Mouse (Mus musculus): ENCODE measurements around the gene Mrps23. TPM values are rescaled to one million over a fixed set of nuclear protein-coding genes. Genes with fewer than 3 reads are reported as not detected.

The Mrps23 gene
- total RNA-seq, 1 experiment from 2014 or later, result 115 TPM

Other genes with a start within 250 kb of the Mrps23 start
- gene Dynll2, start 216.9 kb upstream of the Mrps23 start, total RNA-seq (2017), result 10.6 to 15.0 TPM (median 12.3 TPM) in 3 replicates
- 220 to 406 TPM (median 277 TPM) in 3 replicates for gene Srsf1, start 157.0 kb upstream of the Mrps23 start, total RNA-seq (2017)
- gene Vezf1, start 136.1 kb upstream of the Mrps23 start, total RNA-seq (2017), result 45.9 to 57.0 TPM (median 46.6 TPM) in 3 replicates
- gene Cuedc1, start 106.3 kb upstream of the Mrps23 start, total RNA-seq (2017), result 5.8 to 24.0 TPM (median 11.9 TPM) in 3 replicates
- not detected in 3 replicates for gene Ccdc182, start 89.7 kb downstream of the Mrps23 start, total RNA-seq (2017)

Data from monocyte, adult 5-6 weeks (primary cell).